Mouse (Mus musculus) adrenal gland, adult 2 months (tissue): ENCODE measurements around the gene Rsad1. TPM values are rescaled to one million over a fixed set of nuclear protein-coding genes. Genes with fewer than 3 reads are reported as not detected.

Experiments
- DNase-seq: peaks from one replicate; pipeline ENCODE4 v3.0.0; 2021
- long read RNA-seq: library from polyadenylated mRNA; stranded (forward); transcript quantifications from one replicate; pipeline ENCODE4 v2.0.0, GENCODE M21; 2021
- polyA plus RNA-seq: library from polyadenylated mRNA; depleted of rRNA; stranded (reverse); fragments of >200 nt; gene quantifications from 2 replicates; pipeline ENCODE4 v1.2.3, GENCODE M21; 2012; rRNA removed
- total RNA-seq, 2 experiments: library from RNA; stranded (reverse); gene quantifications; 2 replicates each; pipeline ENCODE4 v1.2.3; 2021

The Rsad1 gene
- total RNA-seq (10 to 100 TPM in 1 of 2 experiments, 1 to 10 TPM in 1; 8.4 to 13.4 TPM), polyA plus RNA-seq (25.8 and 27.0 TPM in 2 replicates)
- long read RNA-seq, full-length matches to known transcripts: 3 of 5 reads
- long read RNA-seq, partial matches to known transcripts: 0 of 5 reads
- long read RNA-seq, other reads (novel, unspliced or antisense): 2 of 5 reads

DNA sequence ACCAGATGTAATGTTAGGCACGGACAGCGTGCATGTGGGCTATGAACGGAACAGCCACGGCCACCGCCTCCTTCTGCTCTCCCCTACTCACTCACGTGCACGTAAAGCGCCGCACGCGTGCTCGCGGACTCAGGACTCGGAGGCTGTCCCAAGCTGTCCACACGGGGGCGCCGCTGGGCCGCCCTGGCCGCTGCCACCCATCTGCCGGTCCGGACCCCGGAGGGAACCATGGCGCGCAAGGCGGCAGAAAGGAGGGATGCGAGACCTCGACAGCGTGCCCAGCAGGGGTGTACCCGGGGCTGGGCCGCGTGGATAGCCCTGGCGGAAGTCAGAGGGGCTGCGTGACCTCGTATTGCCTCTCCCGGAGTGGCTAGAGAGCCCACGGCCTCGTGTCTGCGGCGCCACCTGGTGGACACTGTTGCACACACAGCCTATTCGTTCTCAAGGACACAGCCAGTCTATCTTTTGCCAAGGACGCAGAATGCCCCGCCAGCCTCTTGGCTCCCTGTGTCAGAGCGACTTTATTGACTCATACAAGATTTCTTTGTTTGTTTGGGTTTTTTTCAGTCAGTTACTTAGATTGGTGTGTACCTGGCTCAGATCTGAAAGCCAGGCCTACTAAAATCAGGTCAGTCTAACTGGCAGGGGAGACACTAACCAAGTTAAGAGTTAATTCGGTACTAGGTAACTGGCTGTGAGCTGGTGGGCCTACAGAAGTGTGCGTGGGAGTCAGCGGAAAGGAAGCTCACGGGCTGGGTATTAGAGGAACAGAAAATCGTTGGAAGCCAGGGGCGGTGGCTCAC lies at the start of gene Rsad1:
Rsad1 (minus strand) TSS at position 368 of the 803 bp plus-strand sequence.
- DNase-seq: peak; percentile 96

DNA sequence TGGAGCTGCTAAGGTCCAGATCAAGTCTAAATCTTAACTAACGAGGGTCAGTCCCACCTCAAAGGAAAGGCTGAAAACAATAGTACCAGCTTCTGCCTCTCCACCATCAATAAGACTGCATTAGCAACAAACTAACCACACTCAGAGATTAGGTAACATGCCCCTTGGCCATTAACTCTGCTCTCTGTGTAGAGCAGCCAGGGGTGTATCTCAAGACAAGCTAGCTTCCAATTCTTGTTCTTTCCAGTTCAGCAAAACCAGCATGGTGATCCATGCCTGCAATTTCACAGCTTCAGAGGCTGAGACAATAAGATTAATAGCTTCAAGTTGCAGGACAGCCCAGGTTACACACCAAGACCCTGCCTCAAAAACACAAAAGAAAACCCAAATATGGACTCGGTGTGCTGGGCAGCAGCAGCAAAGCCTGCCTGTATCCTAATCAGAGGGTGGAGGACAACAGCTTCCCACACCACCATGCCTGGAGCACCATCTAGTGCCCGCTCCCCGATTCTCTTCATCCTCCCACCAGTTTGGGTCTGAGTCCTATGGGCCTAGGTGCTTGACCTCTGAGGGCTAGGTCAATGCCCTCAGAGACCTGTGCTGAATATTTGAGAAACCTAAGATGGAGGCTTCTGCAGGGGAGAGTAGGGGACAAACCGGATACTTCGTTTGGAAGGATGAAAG lies 49.5 kb upstream of the Rsad1 start:
- DNase-seq: no peak

DNA sequence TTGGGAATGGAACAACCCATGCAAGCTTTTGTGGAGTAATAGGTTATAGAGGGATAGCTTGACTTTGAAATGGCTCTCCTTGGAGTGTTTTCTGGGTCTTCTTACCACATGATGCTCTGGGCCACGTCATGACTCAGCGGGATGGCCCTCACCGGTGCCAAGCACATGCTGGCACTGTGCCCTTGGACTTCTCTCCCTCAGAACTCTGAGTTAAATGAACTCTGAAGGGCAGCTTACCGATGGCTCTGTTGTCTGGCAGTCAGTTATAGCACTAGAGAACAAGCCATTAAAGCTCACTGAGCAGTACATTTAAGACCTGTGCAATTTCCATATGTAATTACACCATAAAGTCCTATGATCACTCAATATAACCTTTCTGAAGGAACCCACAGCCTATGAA lies 48.3 kb upstream of the Rsad1 start:
- peak; percentile 94 for DNase-seq

DNA sequence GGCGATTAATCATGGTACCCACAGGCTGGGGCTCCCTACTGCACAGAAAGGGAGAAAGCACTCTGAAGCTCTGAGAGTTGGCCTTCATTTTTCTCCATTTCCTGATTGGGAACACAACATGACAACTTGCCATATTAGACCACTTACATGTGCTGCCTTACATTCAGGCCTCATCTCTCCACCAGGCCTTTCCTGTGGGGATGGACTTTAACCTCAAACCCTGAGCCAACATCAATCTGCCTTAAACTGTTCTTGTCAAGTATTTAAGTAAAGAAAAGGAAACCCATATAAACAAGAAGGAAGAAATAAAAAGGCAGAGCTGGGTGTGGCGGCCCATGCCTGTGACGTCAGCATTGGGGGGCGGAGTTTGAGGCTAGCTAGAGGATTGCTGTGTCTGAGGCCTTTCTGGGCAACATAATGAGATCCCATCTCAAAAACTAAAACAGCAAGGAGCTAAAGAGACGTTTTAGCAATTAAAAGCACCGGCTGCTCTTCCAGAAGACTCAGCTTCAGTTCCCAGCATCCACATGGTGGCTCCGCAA lies 47.3 kb upstream of the Rsad1 start:
- no peak for DNase-seq

DNA sequence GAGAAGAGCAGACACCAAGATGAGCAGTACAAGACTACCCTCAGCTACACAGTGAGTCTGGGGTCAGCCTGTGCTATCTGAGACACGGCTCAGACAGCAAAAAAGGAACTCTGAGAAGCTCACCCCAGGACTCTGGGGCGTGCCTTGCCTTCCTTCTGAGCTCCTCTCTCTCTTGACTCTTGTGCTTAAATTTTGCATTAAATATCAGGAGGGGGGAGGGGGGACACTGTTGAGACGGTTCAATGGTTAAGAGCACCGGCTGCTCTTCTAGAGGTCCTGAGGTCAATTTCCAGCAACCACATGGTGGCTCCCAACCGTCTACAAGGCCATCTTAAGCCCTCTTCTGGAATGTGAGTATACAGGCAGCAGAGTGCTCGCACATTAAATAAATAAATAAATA lies 38.5 kb upstream of the Rsad1 start:
- no peak for DNase-seq

DNA sequence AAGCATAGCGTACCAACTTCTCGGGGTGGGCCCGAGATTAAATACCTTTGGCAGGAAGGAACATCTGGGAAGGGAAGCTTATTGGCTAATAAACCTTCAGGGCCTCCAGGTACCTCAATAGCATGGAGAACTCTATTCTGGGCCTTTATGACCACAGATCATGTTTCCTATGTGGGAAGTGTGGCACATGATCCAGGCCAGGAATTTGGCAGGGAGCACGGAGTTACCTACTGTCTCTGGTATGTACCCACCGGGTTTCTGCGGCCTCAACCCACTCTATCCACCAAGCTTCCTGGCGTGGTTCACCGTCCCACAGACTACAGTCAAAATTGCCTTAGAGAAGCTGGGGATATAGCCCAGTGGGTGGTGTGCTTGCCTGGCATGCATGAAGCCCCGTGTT lies 36.0 kb upstream of the Rsad1 start:
- no peak for DNase-seq

DNA sequence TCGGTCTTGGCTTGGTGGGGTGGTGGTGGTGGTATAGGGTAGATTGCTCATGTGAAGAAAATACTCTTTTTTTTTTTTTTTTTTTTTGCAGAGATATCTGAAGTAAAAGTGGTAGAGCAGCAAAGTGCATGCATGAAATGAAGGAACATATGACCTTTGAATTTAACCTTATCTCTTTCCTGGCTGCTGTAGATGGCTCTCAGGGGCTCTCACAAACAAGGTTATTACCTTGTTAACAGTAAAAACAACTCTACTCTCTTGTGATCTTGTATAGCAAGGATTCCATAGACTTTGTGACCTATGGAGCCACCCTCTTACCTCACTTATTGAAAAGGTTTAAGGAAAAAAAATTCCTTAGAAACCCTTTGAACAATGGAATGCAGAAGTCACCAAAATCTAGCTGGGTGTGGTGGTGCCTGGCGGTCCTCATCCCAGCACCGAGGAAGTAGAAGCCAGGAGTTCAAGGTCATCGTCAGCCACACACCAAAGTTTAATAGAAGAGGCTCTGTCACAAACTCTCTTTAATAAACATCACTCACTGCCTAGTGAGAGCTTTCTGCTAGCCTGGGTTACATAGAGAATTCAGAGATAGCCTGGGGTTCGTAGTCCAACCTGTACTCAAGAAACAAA lies 31.2 kb upstream of the Rsad1 start:
- DNase-seq: no peak

DNA sequence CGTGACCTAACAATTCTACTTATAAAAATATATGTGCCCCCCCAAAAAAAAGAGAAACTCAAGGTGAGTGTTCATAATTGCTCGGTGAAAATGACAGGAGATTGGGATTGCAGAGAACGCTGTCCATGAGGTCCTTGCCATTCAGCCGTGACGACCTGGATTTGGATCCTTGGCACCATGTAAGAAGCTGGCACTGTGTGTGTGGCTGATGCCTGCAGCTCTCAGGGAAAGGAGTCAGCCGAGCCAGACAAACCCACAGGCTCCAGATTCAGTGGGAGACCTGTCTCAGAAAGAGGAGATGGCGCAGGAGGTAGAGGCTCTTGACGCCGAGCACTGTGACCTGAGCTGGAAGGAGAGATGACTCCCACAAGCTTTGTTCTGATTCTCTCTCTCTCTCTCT lies 27.3 kb upstream of the Rsad1 start:
- no peak for DNase-seq

DNA sequence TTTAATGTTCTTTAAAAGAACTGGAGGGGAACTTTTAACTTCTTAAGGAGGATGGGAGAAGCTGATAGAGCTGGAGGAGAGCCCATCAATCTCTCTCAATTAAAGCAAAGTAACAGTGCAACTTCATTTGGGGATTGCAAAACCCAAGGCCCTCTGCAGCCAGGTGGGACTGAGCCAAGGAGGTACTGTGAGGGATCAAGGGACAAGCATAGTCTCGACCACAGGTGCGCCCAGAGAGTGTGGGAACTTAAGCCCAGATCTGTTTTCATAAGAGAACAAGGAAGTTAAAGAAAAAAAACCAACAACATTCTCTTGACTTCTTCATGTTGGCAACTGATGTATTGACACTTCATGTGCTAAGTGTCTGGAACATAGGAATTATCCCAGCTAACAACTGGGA lies 26.0 kb upstream of the Rsad1 start:
- DNase-seq: no peak

DNA sequence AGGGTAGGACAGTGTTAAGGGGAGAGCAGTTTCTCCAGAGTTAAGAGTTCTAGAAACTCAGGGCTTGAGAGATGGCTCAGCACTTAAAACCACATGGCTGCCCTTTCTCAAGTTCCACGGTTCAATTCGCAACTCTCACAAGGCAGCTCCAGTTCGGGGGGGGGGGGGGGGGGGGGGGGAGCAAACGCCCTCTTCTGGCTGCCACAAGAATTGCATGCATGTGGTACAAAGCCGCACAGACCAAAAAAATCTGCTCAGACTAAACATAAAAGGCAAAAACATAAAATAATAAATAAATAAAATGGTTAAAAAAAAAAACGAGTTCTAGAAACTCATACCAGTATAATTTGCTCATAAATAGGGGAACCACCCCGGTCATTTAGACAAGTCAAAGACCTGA lies 25.5 kb upstream of the Rsad1 start:
- DNase-seq: no peak

DNA sequence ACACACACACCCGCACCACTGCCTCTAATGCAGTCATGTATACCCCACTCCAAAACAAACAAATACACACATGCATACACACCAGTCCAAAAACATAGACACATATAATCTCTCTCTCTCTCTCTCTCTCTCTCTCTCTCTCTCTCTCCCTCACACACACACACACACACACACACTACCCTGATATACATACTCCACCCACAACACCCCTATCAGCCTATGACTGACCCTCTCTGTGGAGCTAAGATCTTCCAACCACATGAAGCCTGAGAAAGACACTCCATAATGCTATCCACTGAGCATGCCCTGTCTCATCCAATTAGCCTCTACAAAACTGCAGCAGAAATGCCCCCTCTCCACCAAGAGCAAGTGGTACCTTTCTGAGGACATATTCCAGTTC lies 22.8 kb upstream of the Rsad1 start:
- no peak for DNase-seq

DNA sequence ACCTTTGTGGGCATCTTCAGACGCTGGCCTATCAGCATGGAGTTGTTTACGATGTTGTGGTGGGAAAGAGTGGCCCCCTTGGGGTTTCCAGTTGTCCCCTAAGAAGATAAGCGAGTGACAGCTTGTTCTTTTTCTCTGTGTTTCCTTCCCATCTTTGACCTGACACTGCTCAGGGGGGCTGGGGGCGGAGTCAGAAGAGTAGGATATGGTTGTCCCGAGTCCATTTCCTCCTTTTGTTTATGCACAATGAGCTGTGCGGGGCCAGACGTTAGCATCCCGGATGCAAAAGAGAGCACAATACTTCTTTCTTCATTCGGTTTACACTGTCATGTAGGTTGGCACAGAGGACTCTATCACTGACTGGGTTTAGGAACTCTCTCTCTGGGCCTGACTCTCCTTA lies 21.6 kb upstream of the Rsad1 start:
- DNase-seq: peak; percentile 57

DNA sequence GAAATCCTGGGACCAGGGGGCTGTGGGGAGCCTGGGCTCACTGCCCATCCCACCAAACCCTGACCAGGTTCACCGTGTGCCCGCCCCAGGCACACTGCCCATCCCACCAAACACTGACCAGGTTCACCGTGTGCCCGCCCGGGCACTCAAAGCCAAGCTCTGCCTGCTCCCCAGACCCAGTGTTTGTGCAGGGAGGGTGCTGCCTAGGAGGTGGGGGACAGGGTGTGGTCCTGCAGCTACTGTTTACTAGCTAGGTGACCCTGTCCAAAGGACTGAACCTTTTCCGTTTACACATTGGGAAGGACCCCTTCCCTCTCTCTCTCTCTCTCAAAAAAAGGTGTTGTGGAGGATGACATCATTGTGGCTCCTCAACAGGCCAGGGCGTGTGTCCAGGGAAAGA lies 18.3 kb upstream of the Rsad1 start:
- DNase-seq: no peak

DNA sequence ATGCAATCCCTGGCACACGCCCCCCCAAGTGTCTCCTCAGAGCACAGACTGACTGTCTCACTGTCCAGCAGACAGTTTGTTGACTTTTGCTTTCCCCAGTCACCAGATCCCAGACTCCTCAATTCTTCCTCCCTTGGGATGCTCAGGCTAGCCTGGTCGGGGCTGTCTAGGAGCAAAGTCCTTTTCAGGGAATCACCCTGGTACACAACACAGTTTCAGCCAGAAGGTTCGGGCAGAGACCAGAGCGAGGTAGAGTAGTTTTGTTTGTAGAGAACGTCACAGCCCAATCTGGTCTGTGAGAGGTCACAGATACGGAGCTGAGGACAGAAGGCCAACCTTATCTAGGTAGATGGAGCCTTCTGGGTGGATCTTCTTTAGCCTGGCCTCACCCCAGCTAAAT lies 17.5 kb upstream of the Rsad1 start:
- no peak for DNase-seq

DNA sequence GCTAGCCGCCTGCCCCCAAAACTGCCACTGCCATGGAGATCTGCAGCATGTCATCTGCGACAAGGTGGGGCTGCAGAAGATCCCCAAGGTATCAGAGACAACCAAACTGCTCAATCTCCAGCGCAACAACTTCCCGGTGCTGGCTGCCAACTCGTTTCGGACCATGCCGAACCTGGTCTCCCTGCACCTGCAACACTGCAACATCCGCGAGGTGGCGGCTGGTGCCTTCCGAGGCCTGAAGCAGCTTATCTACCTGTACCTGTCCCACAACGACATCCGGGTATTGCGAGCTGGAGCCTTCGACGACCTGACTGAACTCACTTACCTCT lies 16.1 kb upstream of the Rsad1 start:
- DNase-seq: no peak

DNA sequence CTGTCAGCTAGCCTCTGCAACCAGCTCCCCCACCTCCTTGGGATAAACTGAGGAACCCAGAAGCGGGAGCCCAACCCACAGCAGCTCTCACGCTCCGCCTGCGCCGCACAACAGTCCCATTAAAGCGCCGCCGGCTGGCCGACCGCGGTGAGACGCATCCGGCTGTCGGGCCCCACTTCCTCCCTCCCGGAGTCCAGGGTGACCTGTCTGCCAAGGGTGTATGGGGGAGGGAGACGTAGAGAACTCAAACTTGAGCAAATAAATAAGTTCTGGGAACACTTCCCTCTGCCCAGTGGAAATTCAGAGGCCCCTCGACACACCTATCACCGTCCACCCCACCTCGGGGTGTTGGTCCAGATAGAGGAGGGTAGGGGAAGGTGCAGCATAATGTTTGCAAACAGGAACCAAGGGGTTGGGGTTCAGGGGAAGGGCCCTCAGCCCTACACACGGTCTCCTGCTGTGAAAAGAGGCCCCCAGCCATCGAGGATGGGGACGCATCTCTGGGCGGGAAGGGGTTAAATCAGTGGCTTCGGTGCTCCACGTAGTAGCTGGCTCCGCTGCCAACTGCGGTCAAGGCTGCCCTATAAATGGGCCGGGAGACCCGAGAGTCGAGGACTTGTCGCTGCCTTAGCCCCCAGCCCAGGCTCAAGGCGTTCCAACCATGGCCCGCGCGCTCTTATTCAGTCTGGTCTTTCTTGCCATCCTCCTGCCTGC lies 15.5 kb upstream of the Rsad1 start, which contains the start of gene Chad:
Chad (plus strand) TSS at position 611 of the 714 bp plus-strand sequence.
- DNase-seq: peak; percentile 52

DNA sequence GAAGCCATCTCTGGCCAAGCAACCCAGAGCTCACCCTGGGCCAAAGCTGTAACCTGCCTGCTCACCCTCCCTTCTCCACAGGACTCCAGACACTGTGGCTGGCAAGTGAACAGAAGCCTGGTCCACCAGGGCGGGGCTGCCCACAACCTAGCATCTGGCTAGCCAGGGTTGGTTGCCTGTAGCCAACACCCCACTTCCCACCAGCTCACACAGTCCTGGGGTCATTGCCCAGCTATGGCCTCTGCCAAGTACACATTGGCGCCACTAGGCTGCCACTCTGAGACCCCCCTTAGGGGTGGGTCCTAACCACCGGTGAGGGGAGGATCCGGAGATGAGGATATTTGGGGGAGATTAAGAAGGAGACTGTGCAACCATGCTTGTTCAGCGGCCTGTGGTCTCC lies 14.8 kb upstream of the Rsad1 start:
- no peak for DNase-seq

DNA sequence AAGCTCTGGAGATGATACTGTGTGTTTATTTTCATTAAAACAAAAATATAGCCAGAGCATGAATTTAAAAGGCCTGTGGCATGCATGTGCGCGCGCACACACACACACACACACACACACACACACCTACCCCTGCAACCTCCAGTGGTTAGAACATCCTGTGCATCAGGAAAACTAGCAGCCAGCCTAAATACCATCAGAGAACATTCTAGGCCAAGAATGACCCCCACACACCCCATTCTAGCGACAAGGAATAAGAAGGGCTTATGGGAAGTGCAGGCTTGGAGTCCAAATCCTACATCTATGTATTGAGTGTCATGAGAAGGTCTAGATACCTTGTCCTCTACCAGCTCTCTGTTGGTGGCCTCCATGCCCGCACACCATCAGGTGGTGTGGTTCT lies 14.3 kb upstream of the Rsad1 start:
- DNase-seq: no peak

DNA sequence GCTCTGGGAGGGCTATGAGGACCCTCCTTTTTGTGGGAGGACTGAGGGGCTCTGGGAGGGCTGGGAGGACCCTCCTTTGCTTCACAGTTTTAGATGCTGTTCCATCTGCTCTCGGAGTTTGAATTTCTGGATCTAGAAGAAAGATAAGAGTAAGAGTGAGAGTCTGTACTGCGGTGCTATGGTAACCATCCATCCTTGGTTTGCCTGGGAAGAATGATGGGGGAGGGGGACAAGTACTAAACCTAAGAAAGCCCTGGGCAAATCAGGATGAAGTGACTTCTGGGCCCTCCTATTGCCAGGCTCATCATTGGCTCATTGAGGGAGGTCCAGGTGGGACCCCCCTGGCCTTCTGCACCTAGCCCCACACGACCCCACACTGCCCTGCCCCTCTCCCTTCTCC lies 9.2 kb upstream of the Rsad1 start:
- DNase-seq: no peak

DNA sequence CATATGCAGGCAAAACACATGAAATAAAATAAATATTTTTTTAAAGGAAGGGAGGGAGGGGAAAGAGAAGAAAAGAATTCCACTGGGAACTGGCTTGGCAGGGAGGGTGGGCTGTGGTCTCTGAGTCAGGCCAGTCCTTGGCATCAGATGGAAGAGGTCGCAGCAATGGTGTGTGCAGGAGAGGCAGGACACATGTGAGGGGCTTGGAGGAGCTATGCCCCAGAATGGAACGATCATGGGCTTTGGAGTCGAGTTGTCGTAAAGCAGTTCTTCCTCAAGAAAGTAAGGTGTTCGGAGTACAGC lies 1.3 kb upstream of the Rsad1 start:
- no peak for DNase-seq

DNA sequence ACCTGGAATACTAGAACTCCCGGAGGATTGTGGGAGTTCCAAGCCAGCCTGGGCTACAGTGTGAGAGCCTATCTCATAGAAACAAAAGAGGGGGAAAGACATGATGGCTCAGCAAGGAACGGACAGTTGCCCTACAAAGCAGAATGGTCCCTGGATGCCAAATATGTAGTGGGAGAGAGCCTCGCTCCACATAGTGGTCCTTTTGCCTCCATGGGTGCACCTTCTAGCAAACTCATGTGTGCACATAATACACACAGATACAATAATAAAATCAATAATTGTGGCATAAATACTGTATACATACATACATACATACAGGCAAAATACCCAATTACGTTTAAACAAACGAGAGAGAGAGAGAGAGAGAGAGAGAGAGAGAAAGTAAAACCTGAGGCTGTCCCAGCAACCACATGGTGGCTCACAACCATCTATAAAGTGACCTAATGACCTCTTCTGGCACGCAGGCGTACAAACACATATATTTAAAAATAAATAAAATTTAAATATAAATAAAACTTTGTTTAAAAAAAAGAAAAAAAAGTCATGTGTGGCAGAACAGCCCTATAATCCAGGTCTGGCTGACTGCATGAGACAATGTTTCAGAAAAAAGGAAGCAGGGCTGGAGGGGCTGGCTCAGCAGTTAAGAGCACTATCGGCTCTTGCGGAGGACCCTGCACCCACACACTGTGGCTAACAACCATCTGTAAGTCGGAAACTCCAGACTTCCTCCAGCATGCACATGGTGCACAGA lies 811 bp upstream of the Rsad1 start:
- DNase-seq: no peak
